ENCODE assay signal across 8 mouse cellular contexts in genomic region chr6:6289806-6290205, GRCm38 (mm10).
DNase-seq lines count a peak whose midpoint lies in the region; TF ChIP-seq lines count a peak whose summit lies in the region.

No protein-coding gene starts in this region.

- TF ChIP-seq CTCF in ES-Bruce4 (IDR thresholded peaks at IDR 0.05; ENCODE audit: low read depth, low read length) = peak; percentile 85
- TF ChIP-seq CTCF in layer of hippocampus, adult 2 months (conservative IDR thresholded peaks at IDR 0.05) = peak; percentile 75

- no peaks in the 10 kb centered on the region for H3K4me1 ChIP-seq in ES-Bruce4 (ENCODE audit: control insufficient read depth, insufficient read depth, low read length)

- no peaks in the 10 kb centered on the region for H3K27me3 ChIP-seq in ES-Bruce4 (ENCODE audit: control insufficient read depth, insufficient read depth, low read length, poor library complexity, severe bottlenecking)

- H3K9me3 ChIP-seq in ES-Bruce4 (replicated peaks; ENCODE audit: control insufficient read depth, insufficient read depth, low read length, poor library complexity, severe bottlenecking) = no peaks in the 10 kb centered on the region

- no peak overlapping the region for H3K4me3 ChIP-seq in ES-Bruce4 (ENCODE audit: low read depth, low read length)
- no peak overlapping the region for H3K4me3 ChIP-seq in layer of hippocampus, adult 2 months

- H3K36me3 ChIP-seq in ES-Bruce4 (ENCODE audit: control insufficient read depth, insufficient read depth, low read length, poor library complexity, severe bottlenecking) = no peaks in the 10 kb centered on the region

- peak; percentile 19 for DNase-seq in gastrocnemius, postnatal 10 days
- DNase-seq in gastrocnemius, postnatal 14 days = no peak
- peak; percentile 32 for DNase-seq in c-Kit-positive CD71-positive TER-119-negative erythroid progenitor cells, embryonic 14.5 days (ENCODE audit: low read depth)
- DNase-seq in frontal cortex, adult 2 months (ENCODE audit: extremely low spot score in 1 of 2, low spot score in 1 of 2) = peak; percentile 23 to 68
- DNase-seq in layer of hippocampus, adult 2 months (ENCODE audit: low spot score in 2 of 2) = peak; percentile 9 to 15
- DNase-seq in lung, postnatal 25 days (ENCODE audit: low spot score) = peak; percentile 26
- DNase-seq in testis, postnatal 10 days (ENCODE audit: low spot score) = peak; percentile 77

- no peak for TF ChIP-seq POLR2A in ES-Bruce4 (IDR thresholded peaks at IDR 0.05; ENCODE audit: insufficient read depth, low read length)

- no peak for TF ChIP-seq EP300 in ES-Bruce4 (IDR thresholded peaks at IDR 0.05; ENCODE audit: insufficient read depth, low read depth, low read length)

- intact Hi-C loops in gastrocnemius, postnatal 14 days (cut with DNase I; ENCODE audit: low total_unique reads) = no loop called here

- no peak overlapping the region for H3K9ac ChIP-seq in ES-Bruce4 (ENCODE audit: low read depth, poor library complexity, severe bottlenecking)

- H3K27ac ChIP-seq in ES-Bruce4 (ENCODE audit: insufficient read depth, low read length) = no peak overlapping the region
- no peak overlapping the region for H3K27ac ChIP-seq in layer of hippocampus, adult 2 months
